Mouse (Mus musculus) spleen, adult 2 months (tissue): ENCODE data around the gene Nr2f6. TPM values are rescaled to one million over a fixed set of nuclear protein-coding genes. Genes with fewer than 3 reads are reported as not detected.

Experiments used
- DNase-seq, 2 experiments: peaks; one replicate each; pipeline versions ENCODE4 v3.0.0 to v3.0.0-alpha.2; 2012 to 2021; ENCODE audit warnings: low spot score in 2 of 2, low read depth in 1 of 2
- H3K27ac ChIP-seq: fragments of 200-500 bp; 2 replicates; pipeline ENCODE4 v1.5.1; 2012; ENCODE audit warnings: low read length, inconsistent platforms; ENCODE audit not compliant: insufficient read depth
- H3K27me3 ChIP-seq: fragments of 200-500 bp; 2 replicates; pipeline ENCODE4 v1.6.1; 2012; ENCODE audit warnings: mild to moderate bottlenecking, moderate library complexity, low read length, inconsistent platforms; ENCODE audit not compliant: control insufficient read depth, insufficient read depth
- H3K36me3 ChIP-seq: fragments of 200-500 bp; 2 replicates; pipeline ENCODE4 v1.6.1; 2012; ENCODE audit warnings: mild to moderate bottlenecking, low read length, inconsistent platforms; ENCODE audit not compliant: control insufficient read depth, insufficient read depth
- H3K4me1 ChIP-seq: fragments of 200-500 bp; 2 replicates; pipeline ENCODE4 v1.6.1; 2011; ENCODE audit warnings: inconsistent platforms; ENCODE audit not compliant: control insufficient read depth, insufficient read depth, insufficient read length
- H3K4me3 ChIP-seq: fragments of 200-500 bp; 2 replicates; pipeline ENCODE4 v1.5.1; 2011; ENCODE audit warnings: mild to moderate bottlenecking, inconsistent platforms; ENCODE audit not compliant: insufficient read depth, insufficient read length; ENCODE audit errors: extremely low read depth
- CTCF ChIP-seq: fragments of 200-500 bp; IDR thresholded peaks from 2 replicates; pipeline ENCODE4 v1.5.1; 2011; ENCODE audit warnings: mild to moderate bottlenecking, inconsistent platforms; ENCODE audit not compliant: insufficient read depth, insufficient read length, insufficient replicate concordance; ENCODE audit errors: extremely low read depth
- POLR2A ChIP-seq: fragments of 200-500 bp; IDR thresholded peaks from 2 replicates; pipeline ENCODE4 v1.6.1; 2011; ENCODE audit warnings: low read depth, low read length, inconsistent platforms
- WGBS: fragments of 180-500 bp; shearing (Covaris S2); methylation state at CpG from one replicate; pipeline ENCODE4 v1.1.7; 2018; 5-methylcytosine and 5-hydroxymethylcytosine counted together
- polyA plus RNA-seq: library from polyadenylated mRNA; depleted of rRNA; stranded (reverse); fragments of >200 nt; gene quantifications from 2 replicates; pipeline ENCODE4 v1.2.3, GENCODE M21; 2012

Nr2f6 gene
- polyA plus RNA-seq, 1 experiment: 59.4 TPM

DNA sequence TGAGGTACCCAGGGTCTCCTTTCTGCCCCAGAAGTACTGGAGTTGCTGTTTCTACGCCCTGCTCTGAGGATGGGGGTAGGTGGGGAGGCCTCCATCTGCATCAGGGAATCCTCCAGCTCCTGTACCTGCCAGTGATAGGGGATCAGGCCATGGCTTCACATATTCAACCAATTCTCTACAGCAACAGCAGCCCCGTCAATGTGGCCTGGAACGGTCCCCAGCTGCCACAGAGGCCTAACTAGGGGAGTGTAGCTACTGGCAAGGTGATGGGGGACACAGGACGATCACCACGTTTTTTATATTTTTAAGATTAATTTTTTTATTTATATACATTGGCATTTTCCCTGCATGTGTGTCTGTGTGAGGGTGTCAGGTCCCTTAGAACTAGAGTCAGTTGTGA lies 10.6 kb upstream of the Nr2f6 start:
- Histone ChIP-seq H3K4me3 (no peak overlapping the region), H3K27ac (peak overlapping the region; percentile 16; the same call in 1 of the 2 replicates), H3K27me3 (no peaks in the 10 kb centered on the region), H3K36me3 (no peaks in the 10 kb centered on the region), H3K4me1 (peaks cover 4% of the 10 kb centered on the region; the same call in 1 of the 2 replicates)
- DNase-seq: no peak
- TF ChIP-seq CTCF (no peak), POLR2A (no peak)
- 93% methylated on average over 5 of the region's 5 CpGs for WGBS

DNA sequence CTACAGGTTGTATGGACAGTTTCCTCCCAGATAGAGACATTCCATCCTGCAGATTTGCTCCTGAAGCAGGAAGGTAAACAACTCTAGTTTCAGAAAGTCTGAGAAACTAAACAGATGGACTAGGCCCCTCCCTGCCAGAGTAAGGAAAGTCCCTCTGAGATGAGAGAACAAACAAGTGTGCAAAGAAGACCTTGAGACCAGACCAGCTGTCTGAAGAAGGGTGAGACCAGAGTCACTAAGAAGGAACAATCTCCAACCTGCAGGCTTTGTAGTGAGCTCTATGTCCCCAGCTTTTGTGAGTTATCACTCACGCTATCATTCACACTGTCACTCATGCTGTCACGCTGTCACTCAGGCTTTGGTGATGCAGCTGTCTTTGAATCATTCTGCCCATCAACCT lies 9.9 kb upstream of the Nr2f6 start:
- no peak for DNase-seq
- H3K27ac ChIP-seq: peak overlapping the region; percentile 16; the same call in 1 of the 2 replicates
- no peak overlapping the region for H3K4me3 ChIP-seq
- H3K36me3 ChIP-seq: no peaks in the 10 kb centered on the region
- 87% methylated on average over 2 of the region's 2 CpGs for WGBS
- TF ChIP-seq POLR2A (no peak), CTCF (no peak)
- no peaks in the 10 kb centered on the region for H3K27me3 ChIP-seq
- H3K4me1 ChIP-seq: peaks cover 3% of the 10 kb centered on the region; the same call in 1 of the 2 replicates

DNA sequence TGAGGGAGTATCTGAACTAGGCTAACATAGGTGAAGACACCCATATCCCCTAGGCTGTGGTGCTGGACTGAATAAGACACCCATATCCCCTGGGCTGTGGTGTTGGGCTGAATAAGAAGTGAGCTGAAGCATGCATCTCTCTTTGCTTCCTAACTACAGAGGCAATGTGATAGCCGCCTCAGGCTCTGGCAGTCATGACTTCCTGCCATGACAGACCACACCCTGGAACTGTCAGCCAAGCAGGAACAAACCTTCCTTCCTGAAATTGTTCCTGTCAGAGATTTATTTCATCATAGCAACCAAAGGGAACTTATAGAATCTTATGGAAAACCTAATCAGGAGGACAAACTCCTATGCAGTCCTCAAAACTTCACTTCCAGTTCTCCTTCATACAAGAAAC lies 6.5 kb upstream of the Nr2f6 start:
- Histone ChIP-seq H3K27ac (no peak overlapping the region), H3K4me1 (no peaks in the 10 kb centered on the region), H3K4me3 (no peak overlapping the region), H3K27me3 (no peaks in the 10 kb centered on the region), H3K36me3 (no peaks in the 10 kb centered on the region)
- DNase-seq: no peak
- WGBS: 20% methylated on average over 1 of the region's 1 CpGs
- TF ChIP-seq CTCF: no peak
- no peak for TF ChIP-seq POLR2A

DNA sequence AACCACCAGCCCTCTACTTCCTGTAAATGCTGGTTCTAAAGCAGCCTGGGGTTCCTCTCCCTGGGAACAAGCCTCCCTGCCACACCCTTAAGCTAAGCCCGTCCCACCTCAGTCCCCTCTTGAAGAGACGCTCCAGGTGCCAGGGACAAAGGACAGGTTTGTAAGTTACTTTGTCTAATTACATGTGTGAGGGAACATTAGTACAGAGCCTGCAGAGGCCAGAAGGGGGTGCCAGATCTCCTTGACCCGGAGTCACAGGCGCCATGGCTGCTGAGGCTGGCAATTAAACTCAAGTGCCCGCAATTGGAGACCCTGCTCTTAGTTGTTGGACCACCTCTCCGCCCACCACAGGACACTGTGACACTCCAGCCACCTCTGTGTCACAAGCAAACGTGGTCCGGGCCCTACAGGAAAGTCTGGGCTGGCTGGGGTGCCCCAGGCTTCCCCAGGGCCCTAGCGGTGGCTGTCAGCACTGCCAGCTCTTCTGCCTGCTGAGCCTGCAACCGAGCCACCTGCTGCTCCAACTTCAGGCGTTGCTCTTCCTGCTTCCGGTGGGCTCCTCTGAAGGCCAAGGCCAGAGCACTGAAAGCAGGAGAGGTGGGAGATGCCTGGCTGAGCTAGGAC lies 3.6 kb upstream of the Nr2f6 start:
- Histone ChIP-seq H3K36me3 (no peaks in the 10 kb centered on the region), H3K27me3 (peaks cover 13% of the 10 kb centered on the region), H3K4me3 (no peak overlapping the region), H3K4me1 (peaks cover 13% of the 10 kb centered on the region), H3K27ac (no peak overlapping the region)
- WGBS: 88% methylated on average over 12 of the region's 12 CpGs
- no peak for DNase-seq
- TF ChIP-seq CTCF: no peak
- TF ChIP-seq POLR2A: no peak

DNA sequence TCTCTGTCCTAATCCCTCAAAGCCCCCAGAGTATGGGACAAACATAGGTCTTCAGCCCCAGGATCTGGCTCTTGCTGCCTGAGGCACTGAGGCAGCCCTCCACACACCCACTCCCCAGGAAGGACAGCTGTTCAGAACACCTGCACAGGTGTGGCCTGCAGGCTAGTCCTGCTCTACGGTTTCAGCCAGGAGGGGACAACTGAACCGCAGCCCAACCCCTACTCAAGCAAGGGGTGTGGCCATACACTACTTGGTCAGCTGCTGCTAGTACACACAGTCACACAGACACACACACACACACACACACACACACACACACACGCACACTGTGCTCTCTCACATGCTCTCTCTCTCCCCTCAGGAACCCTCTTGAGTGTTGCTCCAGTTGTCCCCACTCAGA lies 2.1 kb upstream of the Nr2f6 start:
- Histone ChIP-seq H3K4me1 (peaks cover 13% of the 10 kb centered on the region), H3K36me3 (no peaks in the 10 kb centered on the region), H3K27ac (no peak overlapping the region), H3K4me3 (no peak overlapping the region), H3K27me3 (peaks cover 13% of the 10 kb centered on the region)
- 72% methylated on average over 3 of the region's 3 CpGs for WGBS
- no peak for TF ChIP-seq POLR2A
- no peak for TF ChIP-seq CTCF
- DNase-seq: no peak

DNA sequence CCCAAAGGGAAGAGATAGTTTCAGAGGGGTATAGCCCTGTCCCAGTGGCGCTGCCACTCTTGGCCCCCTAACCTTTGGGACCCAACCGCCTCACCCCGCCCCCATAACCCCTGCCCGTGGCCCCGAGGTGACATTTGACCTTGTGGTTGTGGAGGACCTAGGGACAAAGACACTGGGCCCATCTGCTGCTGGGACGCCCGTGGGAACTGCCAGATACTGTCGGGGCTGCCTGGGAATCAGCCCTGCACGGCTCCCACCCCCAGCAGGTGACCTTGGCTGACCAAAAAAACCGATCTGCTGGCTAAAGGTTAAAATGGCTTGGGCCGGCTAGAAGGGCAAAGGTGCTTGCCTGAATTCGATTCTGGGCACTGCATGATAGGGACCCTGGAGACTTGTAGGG lies 1.6 kb upstream of the Nr2f6 start:
- Histone ChIP-seq H3K27me3 (peaks cover 13% of the 10 kb centered on the region), H3K36me3 (no peaks in the 10 kb centered on the region), H3K27ac (no peak overlapping the region), H3K4me1 (peaks cover 13% of the 10 kb centered on the region), H3K4me3 (no peak overlapping the region)
- DNase-seq: no peak
- WGBS: 88% methylated on average over 12 of the region's 12 CpGs
- TF ChIP-seq POLR2A (no peak), CTCF (no peak)

DNA sequence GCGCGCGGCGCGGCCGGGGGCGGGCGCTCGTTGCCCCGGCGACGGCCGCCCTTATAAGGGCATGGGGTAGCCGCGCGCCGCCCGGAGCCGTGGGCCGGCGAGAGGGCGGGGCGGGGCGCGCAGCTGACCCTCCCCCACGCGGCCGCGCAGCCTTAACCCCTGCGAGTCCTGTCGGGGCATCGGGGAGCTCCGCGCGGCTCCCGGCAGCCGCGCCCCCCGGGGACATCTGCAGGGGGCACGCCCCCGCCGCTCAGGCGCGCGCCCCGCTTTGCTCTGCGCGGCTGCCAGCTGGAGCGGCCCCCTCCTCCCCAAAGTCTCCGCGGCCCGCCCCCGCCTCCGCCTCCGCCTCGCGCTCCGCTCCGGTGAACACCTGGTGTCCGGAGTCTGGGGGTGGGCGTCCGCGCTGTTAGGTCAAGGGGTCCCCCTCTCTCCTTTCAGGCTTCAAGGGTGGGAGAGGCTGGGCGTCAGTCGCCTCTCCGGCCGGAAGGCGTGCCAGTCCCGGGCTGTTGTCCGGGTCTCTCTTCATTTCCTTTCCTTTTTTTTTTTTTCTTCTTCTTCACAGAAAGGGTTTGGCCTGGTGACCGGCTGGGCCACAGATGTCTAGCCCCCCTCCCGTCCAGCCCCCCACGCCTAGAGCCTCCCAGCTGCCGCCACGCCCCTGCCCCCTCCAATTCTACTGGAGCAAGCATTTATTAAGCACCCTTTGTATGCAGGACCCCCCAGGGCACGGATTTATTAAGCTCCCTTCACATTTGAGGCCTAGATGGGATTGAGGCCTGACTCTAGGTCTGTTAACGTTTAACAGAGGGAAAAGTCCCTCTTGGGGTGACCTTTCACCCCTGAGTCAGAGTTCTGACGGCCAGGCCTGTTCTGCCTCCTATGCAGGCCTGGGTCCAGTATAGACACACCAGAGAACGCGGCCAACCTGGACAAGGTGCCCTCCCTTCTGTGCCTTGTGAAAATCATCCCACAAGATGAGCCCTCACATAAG lies 506 bp upstream of the Nr2f6 start:
- Histone ChIP-seq H3K4me3 (peak overlapping the region; percentile 72), H3K27ac (peak overlapping the region; percentile 79), H3K27me3 (peaks cover 13% of the 10 kb centered on the region), H3K4me1 (peaks cover 13% of the 10 kb centered on the region), H3K36me3 (no peaks in the 10 kb centered on the region)
- TF ChIP-seq CTCF (no peak), POLR2A (no peak)
- DNase-seq: peak in 1 of 2 experiments; percentile 79
- WGBS: 11% methylated on average over 54 of the region's 80 CpGs
